In genomic region chr11:20552758-20553673, GRCm38 (mm10) we compare ENCODE assay signal across 14 mouse cellular contexts. TPM values are rescaled to one million over a fixed set of nuclear protein-coding genes. Genes with fewer than 3 reads are reported as not detected.
A peak's percentile ranks its signal among the peaks of the same experiment; 100 is the strongest.
DNase-seq lines count a peak whose midpoint lies in the region; ATAC-seq and TF ChIP-seq lines count a peak whose summit lies in the region.
"Had no signal": no experiment of that assay in that cellular context is flagged by ENCODE, and none has a peak within 500 bp of the region (broad histone marks: within the 10 kb centered on the region; RNA-seq: fewer than 3 reads in every experiment).

No protein-coding gene starts in this region.

- no peak overlapping the region for H3K4me3 ChIP-seq in liver, postnatal 0 days (ENCODE audit: low read depth, low read length)
- H3K4me3 ChIP-seq in liver, embryonic 11.5 days (ENCODE audit: low read depth, low read length) = no peak overlapping the region
- no peak overlapping the region for H3K4me3 ChIP-seq in small intestine, adult 2 months (ENCODE audit: low read depth, low read length)
- H3K4me3 ChIP-seq in heart, embryonic 10.5 days = no peak overlapping the region

- no peaks in the 10 kb centered on the region for H3K27me3 ChIP-seq in liver, postnatal 0 days (ENCODE audit: insufficient read depth, low read length)
- H3K27me3 ChIP-seq in liver, embryonic 11.5 days (replicated peaks; ENCODE audit: control insufficient read depth, insufficient read depth, low read length) = no peaks in the 10 kb centered on the region
- H3K27me3 ChIP-seq in small intestine, adult 2 months (ENCODE audit: control insufficient read depth, insufficient read depth, low read length) = no peaks in the 10 kb centered on the region
- H3K27me3 ChIP-seq in heart, embryonic 10.5 days (ENCODE audit: insufficient read depth, poor library complexity, severe bottlenecking) = no peaks in the 10 kb centered on the region

- H3K4me1 ChIP-seq in liver, postnatal 0 days (ENCODE audit: insufficient read depth) = peaks cover 17% of the 10 kb centered on the region
- peaks cover 18% of the 10 kb centered on the region for H3K4me1 ChIP-seq in liver, embryonic 11.5 days (replicated peaks; ENCODE audit: control insufficient read depth, insufficient read depth, low read length)
- peaks cover 6% of the 10 kb centered on the region; the same call in 1 of the 2 replicates for H3K4me1 ChIP-seq in small intestine, adult 2 months (ENCODE audit: control insufficient read depth, insufficient read depth, insufficient read length, low read length)
- H3K4me1 ChIP-seq in heart, embryonic 10.5 days = peaks cover 10% of the 10 kb centered on the region; the same call in 1 of the 2 replicates

- H3K27ac ChIP-seq in liver, postnatal 0 days (ENCODE audit: low read depth) = peak overlapping the region; percentile 48; the same call in 1 of the 2 replicates
- H3K27ac ChIP-seq in liver, embryonic 11.5 days (ENCODE audit: low read depth, low read length) = no peak overlapping the region
- H3K27ac ChIP-seq in small intestine, adult 2 months (ENCODE audit: insufficient read depth, low read depth, low read length) = peak overlapping the region; percentile 62
- H3K27ac ChIP-seq in heart, embryonic 10.5 days = no peak overlapping the region
- H3K27ac ChIP-seq: liver, embryonic 14.5 days had no signal

- no peak for TF ChIP-seq POLR2A in small intestine, adult 2 months (IDR thresholded peaks at IDR 0.05; ENCODE audit: low read depth, low read length)

- no peak for DNase-seq in liver, postnatal 0 days
- DNase-seq in liver, embryonic 11.5 days (ENCODE audit: low spot score) = no peak
- DNase-seq in kidney, adult 9 months = no peak
- DNase-seq in left cerebral cortex, adult 9 months (ENCODE audit: low spot score in 2 of 2) = no peak
- DNase-seq in heart, embryonic 10.5 days (ENCODE audit: low spot score) = no peak
- DNase-seq: cerebellum, postnatal 36 days; kidney, postnatal 4 days; lung, postnatal 36 days; right cerebral cortex, adult 18-20 months had no signal

- no peaks in the 10 kb centered on the region for H3K9me3 ChIP-seq in liver, postnatal 0 days (ENCODE audit: low read length)
- no peaks in the 10 kb centered on the region for H3K9me3 ChIP-seq in liver, embryonic 11.5 days (ENCODE audit: control insufficient read depth, low read length)
- no peaks in the 10 kb centered on the region for H3K9me3 ChIP-seq in heart, embryonic 10.5 days

- ATAC-seq in liver, postnatal 0 days = no peak
- ATAC-seq in liver, embryonic 11.5 days (replicated peaks; ENCODE audit: low FRiP score) = no peak
- ATAC-seq in CD4-positive, CD25-positive, alpha-beta regulatory T cell, adult 4 months = peak; percentile 90
- ATAC-seq in activated CD4-positive, CD25-positive, alpha-beta regulatory T cell, adult 4 months = peak; percentile 89
- ATAC-seq: midbrain, embryonic 16.5 days had no signal

- WGBS in liver, postnatal 0 days (ENCODE audit: insufficient replicate concordance) = 66% methylated on average over 8 of the region's 8 CpGs
- 85% methylated on average over 8 of the region's 8 CpGs for WGBS in liver, embryonic 11.5 days
- WGBS in small intestine, adult 2 months = 21% methylated on average over 8 of the region's 8 CpGs
- WGBS in heart, embryonic 10.5 days = 82% methylated on average over 8 of the region's 8 CpGs

- no peak for TF ChIP-seq CTCF in liver, postnatal 0 days (IDR thresholded peaks at IDR 0.05; ENCODE audit: low read depth)
- TF ChIP-seq CTCF in small intestine, adult 2 months (IDR thresholded peaks at IDR 0.05; ENCODE audit: extremely low read depth, insufficient read length, insufficient replicate concordance, low read depth, low read length) = no peak

- H3K4me2 ChIP-seq in liver, postnatal 0 days (ENCODE audit: low read depth, low read length) = no peak overlapping the region
- H3K4me2 ChIP-seq in liver, embryonic 11.5 days = no peak overlapping the region

- no peaks in the 10 kb centered on the region for H3K36me3 ChIP-seq in liver, postnatal 0 days (replicated peaks; ENCODE audit: insufficient read depth, low read length)
- H3K36me3 ChIP-seq in liver, embryonic 11.5 days (ENCODE audit: control insufficient read depth, insufficient read depth, low read length) = no peaks in the 10 kb centered on the region
- no peaks in the 10 kb centered on the region for H3K36me3 ChIP-seq in small intestine, adult 2 months (ENCODE audit: control insufficient read depth, insufficient read depth, low read length)
- H3K36me3 ChIP-seq in heart, embryonic 10.5 days = no peaks in the 10 kb centered on the region

- no peak for TF ChIP-seq EP300 in liver, postnatal 0 days (IDR thresholded peaks at IDR 0.05; ENCODE audit: low read depth)

- H3K9ac ChIP-seq in liver, postnatal 0 days (replicated peaks) = no peak overlapping the region
- H3K9ac ChIP-seq in liver, embryonic 11.5 days (ENCODE audit: low read depth, low read length) = no peak overlapping the region
- H3K9ac ChIP-seq: liver, embryonic 14.5 days had no signal

RNA-seq across cellular contexts. Expression of gene Sertad2, which starts 10.0 kb away (rescaled TPM):
- polyA plus RNA-seq in liver, postnatal 0 days (2015; fragmentation: Nextera tagmentation; extraction: Ambion mirVana) = 24.0 and 28.2 TPM in 2 replicates
- polyA plus RNA-seq in liver, embryonic 11.5 days (2014; fragmentation: Nextera tagmentation; extraction: Ambion mirVana) = 16.2 and 21.4 TPM in 2 replicates
- 10 to 100 TPM; 18.5 TPM for polyA plus RNA-seq in CD4-positive, CD25-positive, alpha-beta regulatory T cell, adult 4 months (2017; shearing (Covaris generic))
- 10 to 100 TPM; 12.1 to 12.2 TPM for polyA plus RNA-seq in activated CD4-positive, CD25-positive, alpha-beta regulatory T cell, adult 4 months (2017; shearing (Covaris generic))
- polyA plus RNA-seq in small intestine, adult 2 months (2012; rRNA removed) = 31.2 and 47.8 TPM in 2 replicates
- polyA plus RNA-seq in heart, embryonic 10.5 days (2016; fragmentation: Nextera tagmentation; extraction: Ambion mirVana) = 33.7 and 34.1 TPM in 2 replicates

Comparison
In these comparisons a context has a peak if more than half of its experiments do, and no peak if none do; other contexts are left out.
1. H3K27ac ChIP-seq: peak in liver, postnatal 0 days (single experiment) and small intestine, adult 2 months (single experiment); none in liver, embryonic 11.5 days (single experiment) and heart, embryonic 10.5 days (single experiment).
2. ATAC-seq: peak in CD4-positive, CD25-positive, alpha-beta regulatory T cell, adult 4 months (single experiment) and activated CD4-positive, CD25-positive, alpha-beta regulatory T cell, adult 4 months (single experiment); none in liver, postnatal 0 days (single experiment) and liver, embryonic 11.5 days (single experiment).